Mouse (Mus musculus) lung, postnatal 25 days (tissue): Measurements from ENCODE around the gene Slc2a10.

Experiments
- DNase-seq: peaks from one replicate; pipeline ENCODE4 v3.0.0; 2022; ENCODE audit warnings: low spot score

Slc2a10 gene

DNA sequence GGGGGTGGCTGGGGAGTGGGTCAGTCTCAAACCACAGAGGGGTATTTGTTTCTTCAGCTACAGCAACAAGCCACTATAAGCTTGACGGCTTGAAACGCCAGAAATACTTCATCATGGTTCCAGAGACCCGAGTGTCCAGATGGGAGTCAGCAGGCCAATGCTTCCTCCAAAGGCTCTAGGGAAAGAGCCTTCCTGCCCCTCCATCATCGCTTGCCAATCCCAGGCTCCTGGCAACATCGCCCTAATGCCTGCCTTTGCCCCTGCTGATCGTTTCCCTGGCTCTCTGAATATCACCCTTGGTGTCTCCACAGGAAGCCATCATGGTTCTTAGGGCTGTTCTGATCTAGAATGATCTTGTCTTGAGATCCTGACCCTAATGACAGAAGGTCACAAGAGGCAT, 58.3 kb downstream of the Slc2a10 start:
- DNase-seq = no peak

DNA sequence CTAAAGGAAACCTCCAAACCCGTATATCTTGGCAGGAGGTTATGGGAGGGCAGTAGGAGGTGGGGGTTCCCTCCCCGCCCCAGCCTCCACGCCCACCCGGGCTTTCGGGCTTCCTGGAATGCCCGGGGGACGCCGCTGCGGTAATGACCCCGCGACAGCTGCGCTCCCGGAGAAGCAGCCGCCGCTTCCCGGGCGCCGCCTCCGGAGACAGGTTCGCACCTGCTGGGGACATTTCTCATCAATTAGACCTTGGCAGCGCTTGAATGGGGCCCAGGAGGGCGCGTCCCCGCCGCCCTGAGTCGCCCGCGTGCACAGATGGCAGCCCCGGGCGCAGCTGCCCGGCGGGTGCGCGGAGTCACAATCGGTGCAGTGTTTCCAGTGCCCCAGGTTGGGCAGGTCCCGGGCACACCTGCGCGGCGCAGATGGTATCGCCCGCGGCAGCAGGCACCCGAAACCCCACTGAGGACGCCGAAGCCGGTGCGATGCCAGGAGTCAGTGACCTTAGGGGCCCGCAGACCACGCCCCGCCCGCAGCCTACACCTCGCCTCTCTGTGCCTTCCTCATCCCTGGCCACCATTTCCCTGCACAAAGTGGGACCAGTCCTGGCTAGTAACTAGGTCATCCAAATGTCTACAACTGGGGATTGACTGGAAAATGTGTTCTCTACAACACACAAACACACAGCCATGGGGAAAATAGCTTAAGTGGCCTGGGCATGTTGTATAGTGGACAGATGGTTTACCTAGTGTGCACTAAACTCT, 59.9 kb downstream of the Slc2a10 start:
- DNase-seq = peak; percentile 3

DNA sequence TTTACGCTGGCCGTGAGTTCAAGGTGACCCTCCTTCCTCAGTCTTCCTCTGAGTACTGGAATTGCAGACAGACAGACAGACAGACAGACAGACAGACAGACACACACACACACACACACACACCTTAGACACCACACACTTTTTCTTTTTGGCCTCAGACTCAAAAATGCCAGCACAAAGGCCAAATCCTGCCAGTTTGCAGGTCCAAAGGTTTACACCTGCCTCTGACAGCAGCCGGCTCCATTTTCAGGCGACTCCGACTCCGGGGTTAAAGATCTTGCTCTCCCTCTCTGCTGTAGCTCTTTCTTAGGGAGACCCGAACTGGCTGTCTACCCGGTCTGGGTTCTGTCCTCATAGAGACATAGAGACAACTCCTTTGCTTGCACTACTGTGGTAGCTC, 60.5 kb downstream of the Slc2a10 start:
- DNase-seq = no peak

DNA sequence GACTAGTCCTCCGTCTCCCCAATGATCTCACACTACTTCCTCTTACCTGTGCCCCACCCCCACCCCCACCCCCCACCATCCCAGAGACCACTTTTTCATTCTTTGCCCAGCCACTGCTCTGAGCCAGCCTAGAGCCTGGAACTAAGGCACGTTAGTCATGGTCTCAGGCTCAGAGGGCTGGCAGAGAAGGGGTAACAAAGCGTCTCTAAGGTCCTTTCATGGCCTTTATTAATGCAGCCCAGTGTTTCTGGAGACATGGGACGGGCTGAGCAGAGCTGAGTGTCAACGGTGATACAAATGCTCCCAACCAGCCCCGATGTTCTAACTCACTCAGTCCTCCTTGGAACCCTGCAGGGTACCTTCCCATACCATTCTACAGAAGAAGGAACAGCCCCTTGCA, 61.0 kb downstream of the Slc2a10 start:
- DNase-seq = no peak

DNA sequence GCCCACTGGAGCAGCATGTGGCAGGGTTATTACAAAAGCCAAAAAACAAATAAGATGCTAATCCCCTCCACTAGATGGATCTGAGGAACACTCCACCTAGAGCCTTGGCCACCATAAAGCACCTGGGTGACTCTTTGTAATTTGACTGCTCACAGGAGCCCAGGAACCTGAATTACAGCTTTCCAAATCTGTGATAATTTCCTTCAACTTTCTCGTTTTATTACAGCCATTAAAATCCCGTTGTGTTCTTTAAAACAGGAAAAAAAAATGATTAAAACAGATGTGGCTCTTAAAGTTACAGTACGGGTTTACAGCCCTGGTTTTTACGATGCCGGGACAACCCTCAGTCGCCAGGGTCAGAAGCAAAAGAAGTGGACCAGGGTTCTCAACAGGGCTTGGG, 63.3 kb downstream of the Slc2a10 start:
- no peak for DNase-seq

DNA sequence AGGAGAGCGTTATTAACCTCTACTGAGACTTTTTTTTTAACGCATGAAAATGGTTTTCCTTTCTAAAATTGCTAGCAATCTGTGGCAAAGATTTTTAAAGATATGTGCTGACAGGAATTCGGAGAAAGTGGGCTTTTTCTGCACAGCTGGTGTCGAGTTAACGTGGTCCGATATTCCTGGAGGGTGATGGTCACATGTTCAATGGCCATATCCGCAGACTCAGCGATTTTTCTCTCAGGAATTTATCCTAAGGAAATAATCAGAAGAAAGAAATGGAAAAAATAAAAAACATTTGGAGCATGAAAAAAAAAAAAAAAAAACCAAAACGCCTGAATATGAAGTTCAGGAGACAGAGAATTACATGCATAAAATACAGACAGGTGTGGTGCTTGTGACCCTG, 64.2 kb downstream of the Slc2a10 start:
- DNase-seq = no peak

DNA sequence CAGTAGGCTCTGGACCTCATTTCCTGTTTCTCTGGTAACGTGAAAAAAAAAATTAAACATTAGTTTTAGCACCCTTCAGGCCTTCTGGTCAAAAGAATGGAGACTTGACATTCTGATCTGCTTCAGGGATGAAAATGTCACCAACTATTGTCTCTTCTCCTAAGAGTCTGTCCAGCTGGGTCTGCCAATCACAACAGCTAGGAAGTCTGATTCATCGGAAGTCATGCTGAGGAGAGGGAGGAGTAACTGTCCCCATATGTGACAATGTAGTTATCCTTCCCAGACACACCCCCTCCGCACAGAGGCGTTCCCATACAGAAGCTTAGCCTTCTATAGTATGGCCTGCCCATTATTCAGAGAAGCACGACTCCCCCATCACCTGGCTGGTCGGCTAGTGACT, 65.3 kb downstream of the Slc2a10 start:
- DNase-seq = no peak
